Mouse (Mus musculus) midbrain, embryonic 13.5 days (tissue): ENCODE measurements at regions not wholly inside any gene's neighbourhood (a gene's known extent, or its start where the extent isn't known, plus 50 kb on each side); places are given as distances from the start of the nearest gene placed in this dataset.

Source experiments
- ATAC-seq: fragments of 200-750 bp; cut with Nextera tagmentation; 2 replicates; pipeline ENCODE4 v1.8.0; 2017; ENCODE audit warnings: mild to moderate bottlenecking, moderate TSS enrichment, moderate library complexity
- H3K27ac ChIP-seq: fragments of 300-500 bp; sonication (generic); 2 replicates; pipeline ENCODE4 v1.5.1; 2015; ENCODE audit warnings: inconsistent platforms, mild to moderate bottlenecking, moderate library complexity
- H3K27me3 ChIP-seq: fragments of 300-500 bp; sonication (generic); 2 replicates; pipeline ENCODE4 v1.6.1; 2015; ENCODE audit warnings: mild to moderate bottlenecking, inconsistent platforms
- H3K36me3 ChIP-seq: fragments of 300-500 bp; sonication (generic); 2 replicates; pipeline ENCODE4 v1.6.1; 2015; ENCODE audit warnings: mild to moderate bottlenecking, inconsistent platforms
- H3K4me1 ChIP-seq: fragments of 300-500 bp; sonication (generic); replicated peaks from 2 replicates; pipeline ENCODE4 v1.6.1; 2015; ENCODE audit warnings: inconsistent platforms
- H3K4me2 ChIP-seq: fragments of 300-500 bp; sonication (generic); replicated peaks from 2 replicates; pipeline ENCODE4 v1.6.1; 2015; ENCODE audit warnings: moderate library complexity, mild to moderate bottlenecking, inconsistent platforms
- H3K4me3 ChIP-seq: fragments of 300-500 bp; sonication (generic); replicated peaks from 2 replicates; pipeline ENCODE4 v1.5.1; 2015; ENCODE audit warnings: mild to moderate bottlenecking, inconsistent platforms
- H3K9ac ChIP-seq: fragments of 300-500 bp; sonication (generic); replicated peaks from 2 replicates; pipeline ENCODE4 v1.6.1; 2015; ENCODE audit warnings: mild to moderate bottlenecking, inconsistent platforms
- H3K9me3 ChIP-seq: fragments of 300-500 bp; sonication (generic); 2 replicates; pipeline ENCODE4 v1.6.1; 2016; ENCODE audit warnings: mild to moderate bottlenecking, inconsistent platforms
- WGBS: fragments of 180-500 bp; shearing (Covaris S2); methylation state at CpG from one replicate; pipeline ENCODE4 v1.1.7; 2015; 5-methylcytosine and 5-hydroxymethylcytosine counted together

DNA sequence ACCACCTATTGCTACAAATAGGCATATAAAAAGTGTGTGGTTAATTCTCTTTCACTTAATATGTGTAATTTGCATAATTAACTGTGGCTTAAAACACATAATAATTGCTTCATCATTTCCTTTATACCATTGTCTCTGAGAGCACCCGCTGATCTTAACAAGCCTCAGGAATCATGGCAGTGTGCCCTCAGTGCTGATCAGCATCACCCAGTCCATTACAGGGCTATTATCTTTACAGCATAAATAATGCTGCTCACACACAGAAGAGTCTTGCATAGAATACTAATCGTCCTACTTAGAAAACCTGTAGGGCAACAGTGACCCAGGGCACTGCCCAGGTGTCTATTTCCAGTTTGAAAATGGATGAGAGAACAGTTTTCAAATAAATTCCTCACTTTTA, 102.4 kb downstream of the Gm597 start:
- WGBS = 63% methylated on average over 2 of the region's 2 CpGs

GRCm38 (mm10) chr1:28675336-28675735, 104.7 kb downstream of the Gm597 start:
- Histone ChIP-seq H3K4me2 (no peak overlapping the region), H3K27me3 (no peaks in the 10 kb centered on the region), H3K4me1 (no peaks in the 10 kb centered on the region), H3K9me3 (no peaks in the 10 kb centered on the region), H3K9ac (no peak overlapping the region), H3K36me3 (no peaks in the 10 kb centered on the region), H3K4me3 (no peak overlapping the region), H3K27ac (no peak overlapping the region)
- WGBS = 33% methylated on average over 1 of the region's 1 CpGs
- ATAC-seq = no peak

More for the DNA sequence above, 102.4 kb downstream of the Gm597 start:
- Histone ChIP-seq H3K9me3 (no peaks in the 10 kb centered on the region), H3K27me3 (no peaks in the 10 kb centered on the region), H3K9ac (no peak overlapping the region), H3K4me1 (no peaks in the 10 kb centered on the region), H3K36me3 (no peaks in the 10 kb centered on the region), H3K27ac (no peak overlapping the region), H3K4me2 (no peak overlapping the region), H3K4me3 (no peak overlapping the region)
- ATAC-seq = peak; percentile 58; the same call in 1 of the 2 replicates

- Histone ChIP-seq H3K9me3 (no peaks in the 10 kb centered on the region), H3K36me3 (no peaks in the 10 kb centered on the region), H3K4me3 (no peak overlapping the region), H3K4me2 (no peak overlapping the region), H3K4me1 (no peaks in the 10 kb centered on the region), H3K27ac (no peak overlapping the region), H3K27me3 (no peaks in the 10 kb centered on the region), H3K9ac (no peak overlapping the region)
- 82% methylated on average over 4 of the region's 4 CpGs for WGBS
- ATAC-seq = no peak
Measured at GRCm38 (mm10) chr1:28640818-28641217, 139.2 kb downstream of the Gm597 start.

DNA sequence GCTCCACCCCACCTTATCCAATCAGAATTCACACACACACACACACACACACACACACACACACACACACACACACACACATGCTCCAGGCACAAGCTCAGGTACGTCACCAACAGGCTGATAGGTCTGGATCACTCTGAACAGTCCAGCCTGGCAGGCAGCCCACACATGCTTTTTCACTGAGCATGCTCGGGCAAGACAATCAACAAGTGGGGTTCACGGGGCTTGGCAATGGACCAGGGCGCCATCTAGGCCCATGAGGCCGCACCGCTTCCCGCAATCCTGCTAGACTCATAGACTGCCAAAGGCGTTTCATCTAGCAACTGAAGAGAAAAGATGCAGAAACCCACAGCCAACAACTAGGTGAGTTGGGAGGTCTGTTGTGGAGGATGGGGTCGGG, 157.3 kb downstream of the Gm597 start:
- Histone ChIP-seq H3K36me3 (no peaks in the 10 kb centered on the region), H3K4me2 (no peak overlapping the region), H3K9me3 (no peaks in the 10 kb centered on the region), H3K4me1 (no peaks in the 10 kb centered on the region), H3K4me3 (no peak overlapping the region), H3K9ac (no peak overlapping the region), H3K27me3 (no peaks in the 10 kb centered on the region), H3K27ac (no peak overlapping the region)
- WGBS = 93% methylated on average over 9 of the region's 9 CpGs
- ATAC-seq = no peak

DNA sequence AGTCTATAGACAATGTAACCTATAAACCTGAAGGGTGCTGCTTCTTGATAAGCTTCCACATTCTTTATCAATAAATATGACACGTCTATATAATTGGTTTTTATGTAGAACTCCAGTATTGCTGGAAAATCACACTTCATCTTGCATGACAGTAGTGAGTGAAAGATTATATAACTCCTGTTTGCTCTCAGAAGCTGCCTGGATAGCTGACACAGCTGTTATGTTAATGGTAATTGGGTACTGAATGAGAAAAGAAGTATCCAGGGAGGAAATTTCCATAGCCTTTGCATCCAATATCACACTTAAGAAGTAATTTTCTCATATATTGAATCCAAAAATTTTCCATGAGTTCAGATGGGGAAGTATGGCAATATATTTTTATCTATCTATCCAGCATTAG, 177.7 kb downstream of the Gm597 start:
- H3K27ac ChIP-seq = no peak overlapping the region
- no peak overlapping the region for H3K4me2 ChIP-seq
- no peak overlapping the region for H3K4me3 ChIP-seq
- no peaks in the 10 kb centered on the region for H3K27me3 ChIP-seq
- no peaks in the 10 kb centered on the region for H3K36me3 ChIP-seq
- no peaks in the 10 kb centered on the region for H3K4me1 ChIP-seq
- no peak overlapping the region for H3K9ac ChIP-seq
- no peak for ATAC-seq
- no peaks in the 10 kb centered on the region for H3K9me3 ChIP-seq
- 69% methylated on average over 1 of the region's 1 CpGs for WGBS

- Histone ChIP-seq H3K9me3 (no peaks in the 10 kb centered on the region), H3K4me1 (0 out of 2 replicates have a peak, but pooled peaks cover 5% of the 10 kb centered on the region), H3K4me3 (no peak overlapping the region), H3K4me2 (no peak overlapping the region), H3K9ac (no peak overlapping the region), H3K36me3 (no peaks in the 10 kb centered on the region), H3K27ac (no peak overlapping the region), H3K27me3 (no peaks in the 10 kb centered on the region)
- WGBS = 66% methylated on average over 11 of the region's 11 CpGs
- ATAC-seq = 0 out of 2 replicates have a peak, but pooled peaks have one; percentile 48
Measured at GRCm38 (mm10) chr1:28565383-28566154, 214.5 kb downstream of the Gm597 start.

DNA sequence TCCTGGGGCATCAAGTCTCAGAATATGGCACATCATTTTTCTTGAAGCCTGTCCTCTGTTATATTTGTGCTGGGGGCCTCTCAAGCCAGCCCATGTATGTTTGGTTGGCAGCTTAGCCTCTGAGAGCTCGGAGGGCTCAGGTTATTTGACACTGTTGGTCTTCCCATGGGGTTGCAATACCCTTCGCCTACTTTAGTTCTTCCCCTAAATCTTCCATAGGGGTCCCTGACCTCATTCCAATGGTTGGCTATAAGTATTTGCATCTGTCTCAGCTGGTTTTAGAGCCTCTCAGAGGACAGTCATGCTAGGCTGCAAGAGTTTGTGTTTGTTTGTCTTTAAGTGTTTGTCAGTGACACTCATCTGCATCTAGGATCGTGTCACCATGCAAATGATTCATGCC, 216.2 kb downstream of the Gm597 start:
- WGBS = 88% methylated on average over 3 of the region's 3 CpGs
- H3K9me3 ChIP-seq = no peaks in the 10 kb centered on the region
- no peak overlapping the region for H3K9ac ChIP-seq
- no peak overlapping the region for H3K4me3 ChIP-seq
- no peak overlapping the region for H3K4me2 ChIP-seq
- H3K27ac ChIP-seq = no peak overlapping the region
- 0 out of 2 replicates have a peak, but pooled peaks cover 5% of the 10 kb centered on the region for H3K4me1 ChIP-seq
- no peak for ATAC-seq
- H3K36me3 ChIP-seq = no peaks in the 10 kb centered on the region
- H3K27me3 ChIP-seq = no peaks in the 10 kb centered on the region
